Mouse (Mus musculus): ENCODE results near the gene Atp11b.

Gene Atp11b

GRCm38 (mm10) chr3:35753825-35754767 is at the start of gene Atp11b:
Gene Atp11b, plus strand, starts transcription at chr3:35754106.
- DNase-seq (ENCODE audit: low read depth, low spot score), result peak; percentile 88

GRCm38 (mm10) chr3:35704328-35704613 is 49.6 kb upstream of the Atp11b start:
- peak; percentile 17 for DNase-seq (ENCODE audit: low read depth, low spot score)

GRCm38 (mm10) chr3:35719531-35720205 is 34.2 kb upstream of the Atp11b start:
- DNase-seq (ENCODE audit: low read depth, low spot score), result peak; percentile 91

GRCm38 (mm10) chr3:35720801-35721200 is 33.1 kb upstream of the Atp11b start:
- DNase-seq (ENCODE audit: low read depth, low spot score), result peak; percentile 95

- peak; percentile 86 for DNase-seq (ENCODE audit: low read depth, low spot score)
These were observed 32.0 kb upstream of the Atp11b start for GRCm38 (mm10) chr3:35721818-35722446.

GRCm38 (mm10) chr3:35722811-35723210 is 31.1 kb upstream of the Atp11b start:
- DNase-seq (ENCODE audit: low read depth, low spot score), result peak; percentile 77

GRCm38 (mm10) chr3:35723586-35724322 is 30.2 kb upstream of the Atp11b start:
- DNase-seq (ENCODE audit: low read depth, low spot score), result peak; percentile 96

GRCm38 (mm10) chr3:35725096-35725495 is 28.8 kb upstream of the Atp11b start:
- DNase-seq (ENCODE audit: low read depth, low spot score), result peak; percentile 88

- peak; percentile 66 for DNase-seq (ENCODE audit: low read depth, low spot score)
These were observed 27.0 kb upstream of the Atp11b start for GRCm38 (mm10) chr3:35726936-35727335.

GRCm38 (mm10) chr3:35729490-35729889 is 24.4 kb upstream of the Atp11b start:
- DNase-seq (ENCODE audit: low read depth, low spot score), result no peak

- DNase-seq (ENCODE audit: low read depth, low spot score), result peak; percentile 61
These were observed 21.7 kb upstream of the Atp11b start for GRCm38 (mm10) chr3:35731981-35732777.

- peak; percentile 71 for DNase-seq (ENCODE audit: low read depth, low spot score)
These were observed 21.1 kb upstream of the Atp11b start for GRCm38 (mm10) chr3:35732778-35733147.

- no peak for DNase-seq (ENCODE audit: low read depth, low spot score)
These were observed 19.4 kb upstream of the Atp11b start for GRCm38 (mm10) chr3:35734509-35734908.

- no peak for DNase-seq (ENCODE audit: low read depth, low spot score)
These were observed 15.8 kb upstream of the Atp11b start for GRCm38 (mm10) chr3:35738071-35738470.

- DNase-seq (ENCODE audit: low read depth, low spot score), result peak; percentile 34
These were observed 8.9 kb upstream of the Atp11b start for GRCm38 (mm10) chr3:35745010-35745409.

GRCm38 (mm10) chr3:35746840-35747456 is 7.0 kb upstream of the Atp11b start:
- DNase-seq (ENCODE audit: low read depth, low spot score), result no peak

GRCm38 (mm10) chr3:35750286-35750685 is 3.6 kb upstream of the Atp11b start:
- DNase-seq (ENCODE audit: low read depth, low spot score), result peak; percentile 66

- peak; percentile 81 for DNase-seq (ENCODE audit: low read depth, low spot score)
These were observed 2.2 kb upstream of the Atp11b start for GRCm38 (mm10) chr3:35751724-35752123.

- DNase-seq (ENCODE audit: low read depth, low spot score), result no peak
These were observed 8.8 kb downstream of the Atp11b start for GRCm38 (mm10) chr3:35762735-35763134.

Data from R1 (cell line).